Mouse (Mus musculus) liver, adult 2 months (tissue): ENCODE measurements around the gene Itgb1. TPM values are rescaled to one million over a fixed set of nuclear protein-coding genes. Genes with fewer than 3 reads are reported as not detected.
A peak's percentile ranks its signal among the peaks of the same experiment; 100 is the strongest.

Source experiments
- DNase-seq: peaks from one replicate; pipeline ENCODE4 v3.0.0-alpha.2; 2011; ENCODE audit warnings: low read depth, low spot score; ENCODE audit errors: extremely low read depth
- H3K27ac ChIP-seq: fragments of 200-500 bp; replicated peaks from 2 replicates; pipeline ENCODE4 v1.5.1; 2012; ENCODE audit warnings: low read depth, mild to moderate bottlenecking, control low read depth, inconsistent platforms, low read length; ENCODE audit not compliant: insufficient read depth
- H3K27me3 ChIP-seq: fragments of 200-500 bp; 2 replicates; pipeline ENCODE4 v1.6.1; 2012; ENCODE audit warnings: mild to moderate bottlenecking, moderate library complexity, low read length, inconsistent platforms; ENCODE audit not compliant: control insufficient read depth, insufficient read depth
- H3K36me3 ChIP-seq: fragments of 200-500 bp; 2 replicates; pipeline ENCODE4 v1.6.1; 2012; ENCODE audit warnings: low read length, inconsistent platforms; ENCODE audit not compliant: control insufficient read depth, insufficient read depth
- H3K4me1 ChIP-seq: fragments of 200-500 bp; 2 replicates; pipeline ENCODE4 v1.6.1; 2011; ENCODE audit warnings: low read length; ENCODE audit not compliant: control insufficient read depth, insufficient read depth
- H3K4me3 ChIP-seq: fragments of 200-500 bp; 2 replicates; pipeline ENCODE4 v1.5.1; 2011; ENCODE audit warnings: low read depth, mild to moderate bottlenecking, control low read depth, low read length, moderate library complexity; ENCODE audit not compliant: insufficient read depth
- H3K79me2 ChIP-seq: fragments of 200-500 bp; 2 replicates; pipeline ENCODE4 v1.6.1; 2012; ENCODE audit warnings: inconsistent platforms, mild to moderate bottlenecking, low read length, moderate library complexity; ENCODE audit not compliant: control insufficient read depth, insufficient read depth
- H3K9ac ChIP-seq: fragments of 200-500 bp; 2 replicates; pipeline ENCODE4 v1.6.1; 2012; ENCODE audit warnings: low read depth, mild to moderate bottlenecking, control low read depth, inconsistent platforms, low read length
- CTCF ChIP-seq: fragments of 200-500 bp; IDR thresholded peaks from 2 replicates; pipeline ENCODE4 v1.5.1; 2011; ENCODE audit warnings: low read depth, low read length, control low read depth
- POLR2A ChIP-seq: fragments of 200-500 bp; IDR thresholded peaks from 2 replicates; pipeline ENCODE4 v1.6.1; 2011; ENCODE audit warnings: low read length, control low read depth; ENCODE audit not compliant: insufficient read depth; ENCODE audit errors: extremely low read depth
- WGBS: fragments of 180-500 bp; shearing (Covaris S2); methylation state at CpG from one replicate; pipeline ENCODE4 v1.1.7; 2018; 5-methylcytosine and 5-hydroxymethylcytosine counted together
- polyA plus RNA-seq: library from polyadenylated mRNA; depleted of rRNA; stranded (reverse); fragments of >200 nt; gene quantifications from 2 replicates; pipeline ENCODE4 v1.2.3, GENCODE M21; 2012
- total RNA-seq: library from RNA; depleted of rRNA; stranded (reverse); fragments of >200 nt; gene quantifications from 2 replicates; pipeline ENCODE4 v1.2.3, GENCODE M21; 2014

Itgb1 gene
- total and polyA plus RNA-seq, 2 experiments = 23.5 to 119 TPM

GRCm38 (mm10) chr8:128650331-128650855 lies 35.1 kb upstream of the Itgb1 start:
- H3K36me3 ChIP-seq = no peaks in the 10 kb centered on the region
- peaks cover 2% of the 10 kb centered on the region; the same call in 1 of the 2 replicates for H3K4me1 ChIP-seq
- no peak overlapping the region for H3K9ac ChIP-seq
- H3K79me2 ChIP-seq = no peaks in the 10 kb centered on the region
- TF ChIP-seq CTCF = no peak
- TF ChIP-seq POLR2A = no peak
- DNase-seq = no peak
- no peak overlapping the region for H3K4me3 ChIP-seq
- H3K27me3 ChIP-seq = no peaks in the 10 kb centered on the region
- H3K27ac ChIP-seq = no peak overlapping the region
- WGBS = 90% methylated on average over 2 of the region's 2 CpGs

GRCm38 (mm10) chr8:128652399-128653109 lies 32.9 kb upstream of the Itgb1 start:
- no peak overlapping the region for H3K9ac ChIP-seq
- H3K4me3 ChIP-seq = no peak overlapping the region
- TF ChIP-seq CTCF (peak; percentile 38), POLR2A (no peak)
- no peaks in the 10 kb centered on the region for H3K36me3 ChIP-seq
- H3K79me2 ChIP-seq = no peaks in the 10 kb centered on the region
- WGBS = 50% methylated on average over 6 of the region's 6 CpGs
- no peaks in the 10 kb centered on the region for H3K27me3 ChIP-seq
- peaks cover 2% of the 10 kb centered on the region; the same call in 1 of the 2 replicates for H3K4me1 ChIP-seq
- no peak overlapping the region for H3K27ac ChIP-seq
- DNase-seq = peak; percentile 72

DNA sequence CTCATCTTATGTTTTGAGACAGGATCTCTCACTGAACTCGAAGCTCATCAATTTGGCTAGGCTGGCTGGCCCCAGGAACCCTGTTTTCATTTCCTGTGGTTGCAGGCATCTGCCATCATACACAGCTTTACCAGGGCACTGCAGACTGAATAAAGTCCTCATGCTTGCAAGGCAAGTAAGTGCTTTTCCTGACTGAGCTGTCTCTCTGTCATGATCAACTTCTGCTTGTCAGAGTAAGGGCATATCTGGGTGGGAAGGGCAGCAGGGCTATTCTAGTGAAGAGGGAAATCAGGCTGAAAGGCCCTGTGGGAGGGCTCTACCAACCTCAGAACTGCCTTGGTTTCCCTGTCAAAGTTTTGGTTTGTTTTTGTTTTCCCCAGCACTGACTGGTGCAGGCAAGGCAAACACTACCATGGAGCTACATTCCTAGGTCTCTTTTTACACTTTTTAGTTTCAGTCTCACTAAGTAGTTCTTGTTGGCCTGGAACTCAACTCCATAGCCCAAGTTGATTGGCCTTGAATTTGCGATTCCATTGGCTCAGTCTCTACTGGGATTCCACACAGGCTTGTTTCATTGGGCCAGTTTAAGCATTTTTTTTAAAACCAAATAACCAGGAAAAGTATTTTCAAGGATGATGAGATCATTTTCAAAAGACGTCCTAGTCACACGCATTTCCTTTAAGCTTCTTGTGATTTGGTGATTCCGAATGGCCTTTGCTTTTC lies 31.7 kb upstream of the Itgb1 start:
- Histone ChIP-seq H3K4me1 (no peaks in the 10 kb centered on the region), H3K9ac (no peak overlapping the region), H3K79me2 (no peaks in the 10 kb centered on the region), H3K4me3 (no peak overlapping the region), H3K36me3 (no peaks in the 10 kb centered on the region), H3K27ac (peak overlapping the region; percentile 82), H3K27me3 (no peaks in the 10 kb centered on the region)
- no peak for TF ChIP-seq CTCF
- DNase-seq = no peak
- WGBS = 59% methylated on average over 5 of the region's 5 CpGs

DNA sequence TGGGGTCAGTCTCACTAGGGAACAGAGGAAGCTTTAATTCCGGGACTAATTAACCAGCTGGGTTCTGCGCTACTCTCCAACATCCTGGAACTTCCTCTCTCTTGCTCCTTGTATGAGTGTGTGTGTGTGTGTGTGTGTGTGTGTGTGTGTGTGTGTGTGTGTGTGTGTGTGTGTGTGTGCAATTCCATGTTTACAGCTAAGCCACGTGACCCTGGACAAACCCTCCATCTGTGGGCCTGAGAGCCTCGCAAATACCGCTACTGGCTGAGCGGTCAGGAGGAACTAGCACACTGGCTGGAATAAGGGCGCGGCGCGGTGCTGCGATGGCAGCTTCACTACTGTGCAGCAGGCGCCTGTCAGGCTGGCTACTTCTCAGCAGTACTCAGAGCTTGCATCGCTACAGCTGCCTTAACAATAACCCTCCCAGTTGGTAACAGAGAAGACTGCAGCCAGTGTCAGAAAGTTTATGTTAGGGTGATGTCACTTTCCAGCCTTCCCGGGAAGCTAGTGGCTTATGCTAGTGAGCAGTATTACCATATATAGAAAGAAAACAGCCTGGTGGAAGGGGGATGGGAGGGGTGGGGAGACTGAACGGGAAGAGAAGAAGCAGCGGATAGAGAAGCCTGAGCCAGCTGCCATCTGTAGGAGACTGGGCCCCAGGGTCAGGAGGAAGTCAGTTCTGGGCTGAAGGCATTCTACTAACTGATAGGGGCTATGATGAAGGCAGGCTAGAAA lies 30.9 kb upstream of the Itgb1 start:
- peak; percentile 57 for DNase-seq
- no peak for TF ChIP-seq POLR2A
- TF ChIP-seq CTCF = no peak
- Histone ChIP-seq H3K27me3 (no peaks in the 10 kb centered on the region), H3K27ac (peak overlapping the region; percentile 68), H3K79me2 (no peaks in the 10 kb centered on the region), H3K36me3 (no peaks in the 10 kb centered on the region), H3K4me1 (no peaks in the 10 kb centered on the region), H3K4me3 (peak overlapping the region; percentile 2; the same call in 1 of the 2 replicates), H3K9ac (peak overlapping the region; percentile 5)
- 19% methylated on average over 16 of the region's 16 CpGs for WGBS

DNA sequence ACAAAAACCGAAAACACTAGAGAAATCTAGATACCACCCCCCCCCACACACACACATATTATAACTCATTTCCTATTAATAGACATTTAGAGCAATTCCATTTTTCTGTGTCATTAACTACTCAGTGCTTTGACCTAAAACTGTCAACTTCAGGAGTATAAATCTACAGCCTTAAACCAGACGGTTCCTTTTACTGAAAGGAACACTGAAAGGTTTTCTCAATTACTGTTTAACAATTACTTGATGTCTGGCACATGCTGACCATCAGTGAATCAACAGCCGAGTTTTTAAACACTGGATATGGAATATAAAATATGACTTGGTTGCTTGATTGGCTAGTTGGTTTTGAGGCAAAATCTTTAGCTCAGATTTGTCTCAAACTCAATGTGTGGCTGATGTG lies 23.3 kb upstream of the Itgb1 start:
- no peaks in the 10 kb centered on the region for H3K4me1 ChIP-seq
- no peak overlapping the region for H3K27ac ChIP-seq
- WGBS = 84% methylated on average over 3 of the region's 3 CpGs
- TF ChIP-seq CTCF = no peak
- TF ChIP-seq POLR2A = no peak
- H3K79me2 ChIP-seq = no peaks in the 10 kb centered on the region
- H3K4me3 ChIP-seq = no peak overlapping the region
- no peaks in the 10 kb centered on the region for H3K36me3 ChIP-seq
- no peak overlapping the region for H3K9ac ChIP-seq
- H3K27me3 ChIP-seq = no peaks in the 10 kb centered on the region
- DNase-seq = no peak
